Mouse (Mus musculus) bone marrow, adult 2 months (tissue): ENCODE results near the gene Ctnnbl1.

Experiments
- CTCF ChIP-seq: fragments of 200-500 bp; IDR thresholded peaks from 2 replicates; pipeline ENCODE4 v1.5.1; 2011; ENCODE audit warnings: low read length, control low read depth; ENCODE audit not compliant: control insufficient read depth, insufficient read depth
- POLR2A ChIP-seq: fragments of 200-500 bp; IDR thresholded peaks from 2 replicates; pipeline ENCODE4 v1.6.1; 2011; ENCODE audit warnings: low read depth, mild to moderate bottlenecking, control low read depth, low read length, borderline replicate concordance; ENCODE audit not compliant: control insufficient read depth

GRCm38 (mm10) chr2:157724574-157724914, 12.7 kb upstream of the Ctnnbl1 start:
- TF ChIP-seq CTCF (no peak), POLR2A (no peak)
